Mouse (Mus musculus): ENCODE results near the gene Acy3. TPM values are rescaled to one million over a fixed set of nuclear protein-coding genes. Genes with fewer than 3 reads are reported as not detected.

Acy3 gene
- polyA plus RNA-seq, 1 experiment from 2014 or later, result 1.2 TPM

DNA sequence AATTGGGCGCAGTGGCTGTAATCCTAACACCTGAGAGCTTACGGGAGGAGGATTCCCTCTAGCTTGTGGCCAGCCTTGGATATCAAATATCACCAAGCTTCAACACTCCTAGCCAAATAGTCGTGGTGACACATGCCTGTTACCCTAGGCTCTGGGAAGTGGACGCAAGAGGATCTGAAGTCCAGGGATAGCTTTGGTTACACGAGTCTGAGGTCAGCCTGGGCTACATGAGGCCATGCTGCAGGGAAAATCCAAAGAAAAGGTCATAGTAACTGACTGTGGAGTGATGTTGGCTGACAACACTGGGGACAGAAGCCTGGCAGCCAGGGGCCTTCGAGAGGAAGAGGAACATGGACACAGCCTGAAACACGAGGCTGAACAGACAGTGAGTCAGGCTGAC, 9.7 kb downstream of the Acy3 start:
- ATAC-seq, result no peak
- Histone ChIP-seq H3K9ac (replicated peaks) (peak overlapping the region; percentile 29; the same call in 1 of the 2 replicates), H3K27me3 (no peaks in the 10 kb centered on the region; the same call in none of the 2 replicates), H3K4me3 (replicated peaks) (no peak overlapping the region), H3K36me3 (no peaks in the 10 kb centered on the region), H3K4me1 (replicated peaks) (peaks cover 10% of the 10 kb centered on the region), H3K9me3 (no peaks in the 10 kb centered on the region), H3K4me2 (replicated peaks) (no peak overlapping the region), H3K27ac (no peak overlapping the region)
- 76% methylated on average over 7 of the region's 7 CpGs for WGBS

- no peaks in the 10 kb centered on the region for H3K9me3 ChIP-seq
- H3K36me3 ChIP-seq, result no peaks in the 10 kb centered on the region
- no peak overlapping the region for H3K9ac ChIP-seq (replicated peaks)
- no peaks in the 10 kb centered on the region; the same call in none of the 2 replicates for H3K27me3 ChIP-seq
- no peak overlapping the region for H3K4me3 ChIP-seq (replicated peaks)
- peaks cover 17% of the 10 kb centered on the region for H3K4me1 ChIP-seq (replicated peaks)
- 83% methylated on average over 8 of the region's 8 CpGs for WGBS
- no peak for ATAC-seq
- no peak overlapping the region for H3K27ac ChIP-seq
- H3K4me2 ChIP-seq (replicated peaks), result no peak overlapping the region
These were observed 10.4 kb downstream of the Acy3 start for GRCm38 (mm10) chr19:3996747-3997146.

DNA sequence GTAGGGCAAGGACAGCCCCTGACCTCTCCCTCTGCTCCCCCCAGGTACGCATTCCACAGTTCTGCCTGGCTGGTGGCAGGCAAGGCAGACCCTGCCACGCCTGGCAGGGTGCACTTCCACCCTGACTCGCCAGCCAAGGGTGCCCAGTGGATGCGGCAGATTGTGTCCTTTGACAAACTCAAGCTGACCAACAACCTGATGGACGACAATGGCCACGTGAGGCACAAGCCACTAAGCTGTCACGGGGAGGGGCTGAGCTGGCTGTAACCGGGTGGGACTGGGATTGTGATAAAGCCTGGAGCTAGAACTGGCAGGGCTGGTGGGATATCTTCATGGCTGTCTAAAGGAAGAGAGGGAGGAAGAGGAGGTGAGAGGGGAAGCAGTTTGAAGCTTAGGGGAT, 10.9 kb downstream of the Acy3 start:
- 61% methylated on average over 8 of the region's 8 CpGs for WGBS
- H3K4me3 ChIP-seq (replicated peaks), result no peak overlapping the region

GRCm38 (mm10) chr19:3998335-3998734, 12.0 kb downstream of the Acy3 start:
- peaks cover 19% of the 10 kb centered on the region for H3K4me1 ChIP-seq (replicated peaks)
- WGBS, result 78% methylated on average over 8 of the region's 8 CpGs
- ATAC-seq, result no peak
- H3K4me3 ChIP-seq (replicated peaks), result no peak overlapping the region
- H3K4me2 ChIP-seq (replicated peaks), result no peak overlapping the region
- no peaks in the 10 kb centered on the region for H3K9me3 ChIP-seq
- no peak overlapping the region for H3K9ac ChIP-seq (replicated peaks)
- H3K27ac ChIP-seq, result no peak overlapping the region
- peaks cover 3% of the 10 kb centered on the region for H3K27me3 ChIP-seq
- no peaks in the 10 kb centered on the region for H3K36me3 ChIP-seq

More for the DNA sequence above, 10.9 kb downstream of the Acy3 start:
- Histone ChIP-seq H3K9me3 (no peaks in the 10 kb centered on the region), H3K36me3 (no peaks in the 10 kb centered on the region), H3K27ac (no peak overlapping the region), H3K27me3 (peaks cover 3% of the 10 kb centered on the region), H3K4me1 (replicated peaks) (peaks cover 19% of the 10 kb centered on the region), H3K4me2 (replicated peaks) (no peak overlapping the region), H3K9ac (replicated peaks) (no peak overlapping the region)
- ATAC-seq, result no peak

GRCm38 (mm10) chr19:3999121-3999730, 12.9 kb downstream of the Acy3 start:
- Histone ChIP-seq H3K36me3 (no peaks in the 10 kb centered on the region), H3K4me1 (replicated peaks) (peaks cover 19% of the 10 kb centered on the region), H3K27ac (no peak overlapping the region), H3K9me3 (no peaks in the 10 kb centered on the region), H3K9ac (replicated peaks) (0 out of 2 replicates have a peak overlapping the region, but pooled peaks have one; percentile 33), H3K4me3 (replicated peaks) (no peak overlapping the region), H3K27me3 (peaks cover 3% of the 10 kb centered on the region), H3K4me2 (replicated peaks) (peak overlapping the region; percentile 86)
- no peak for ATAC-seq
- WGBS, result 87% methylated on average over 9 of the region's 9 CpGs

- Histone ChIP-seq H3K27ac (peak within 1 kb of the TSS; percentile 97), H3K4me1 (replicated peaks) (peaks cover 19% of the 10 kb centered on the region), H3K36me3 (peaks cover 8% of the 10 kb centered on the region; the same call in 1 of the 2 replicates), H3K9ac (replicated peaks) (peak within 1 kb of the TSS; percentile 88), H3K27me3 (peaks cover 3% of the 10 kb centered on the region), H3K4me2 (replicated peaks) (peak within 1 kb of the TSS; percentile 86), H3K4me3 (replicated peaks) (peak within 1 kb of the TSS; percentile 71), H3K9me3 (no peaks in the 10 kb centered on the region)
- WGBS, result under 1% methylated on average over 64 of the region's 64 CpGs
- peak; percentile 92 for ATAC-seq
These were observed 13.9 kb downstream of the Acy3 start, which contains the start of the genes Nudt8 and Gm49405 for GRCm38 (mm10) chr19:4000119-4000900. TSS of gene Nudt8 (plus strand) at chr19:4000580. TSS of gene Gm49405 (plus strand) at chr19:4000626.

DNA sequence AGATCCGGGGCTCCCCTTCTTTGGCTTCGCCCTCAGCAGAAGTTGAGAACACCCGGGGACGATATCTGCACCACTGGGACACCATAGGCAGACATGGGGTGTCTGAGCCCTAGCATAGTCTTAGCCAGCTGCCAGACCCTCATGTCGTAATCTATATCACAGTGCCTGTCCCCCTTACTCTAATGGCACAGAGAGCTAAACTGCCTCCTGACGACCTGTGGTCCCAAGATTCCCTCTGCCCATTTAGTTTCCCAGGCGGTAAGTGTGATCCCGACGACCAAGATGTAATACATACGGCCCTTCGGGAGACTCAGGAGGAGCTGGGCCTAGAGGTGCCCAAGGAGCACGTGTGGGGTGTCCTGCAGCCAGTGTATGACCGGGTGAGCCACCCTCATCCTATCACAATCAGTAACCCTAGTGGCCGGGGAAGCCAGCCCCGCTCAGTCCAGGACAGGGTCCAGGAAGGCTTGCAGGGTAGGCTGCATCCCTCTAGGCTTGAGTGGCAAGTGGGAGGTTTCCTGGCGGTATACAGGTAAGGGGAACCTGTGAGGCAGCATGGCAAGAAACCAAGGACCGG, 14.7 kb downstream of the Acy3 start:
- Histone ChIP-seq H3K4me2 (replicated peaks) (peak overlapping the region; percentile 86), H3K27ac (peak overlapping the region; percentile 97), H3K4me3 (replicated peaks) (peak overlapping the region; percentile 71), H3K4me1 (replicated peaks) (peaks cover 19% of the 10 kb centered on the region), H3K9ac (replicated peaks) (peak overlapping the region; percentile 88), H3K27me3 (peaks cover 3% of the 10 kb centered on the region), H3K36me3 (peaks cover 13% of the 10 kb centered on the region), H3K9me3 (no peaks in the 10 kb centered on the region)
- WGBS, result 20% methylated on average over 17 of the region's 17 CpGs
- ATAC-seq, result peak; percentile 46

DNA sequence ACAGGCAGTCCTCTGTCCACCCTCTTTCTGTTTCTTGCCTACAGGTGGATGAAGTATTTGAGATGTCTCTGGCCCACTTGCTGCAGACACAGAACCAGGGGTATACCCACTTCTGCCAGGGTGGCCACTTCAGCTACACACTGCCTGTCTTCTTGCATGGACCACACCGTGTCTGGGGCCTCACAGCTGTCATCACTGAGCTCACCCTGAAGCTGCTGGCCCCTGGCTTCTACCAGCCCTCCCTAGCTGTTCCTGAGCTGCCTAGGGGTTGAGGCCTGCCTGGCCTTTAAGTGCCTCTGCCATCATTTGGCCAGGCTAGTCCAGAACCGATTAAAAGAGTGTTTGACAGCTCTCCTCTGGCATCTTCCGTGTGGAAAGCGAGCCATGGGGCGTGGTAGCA, 15.4 kb downstream of the Acy3 start:
- peaks cover 19% of the 10 kb centered on the region for H3K4me1 ChIP-seq (replicated peaks)
- peak overlapping the region; percentile 86 for H3K4me2 ChIP-seq (replicated peaks)
- H3K4me3 ChIP-seq (replicated peaks), result no peak overlapping the region
- ATAC-seq, result no peak
- peaks cover 20% of the 10 kb centered on the region for H3K36me3 ChIP-seq
- H3K9ac ChIP-seq (replicated peaks), result peak overlapping the region; percentile 88; the same call in 1 of the 2 replicates
- H3K27ac ChIP-seq, result 0 out of 2 replicates have a peak overlapping the region, but pooled peaks have one; percentile 97
- 93% methylated on average over 5 of the region's 5 CpGs for WGBS
- no peaks in the 10 kb centered on the region for H3K9me3 ChIP-seq
- H3K27me3 ChIP-seq, result peaks cover 3% of the 10 kb centered on the region

DNA sequence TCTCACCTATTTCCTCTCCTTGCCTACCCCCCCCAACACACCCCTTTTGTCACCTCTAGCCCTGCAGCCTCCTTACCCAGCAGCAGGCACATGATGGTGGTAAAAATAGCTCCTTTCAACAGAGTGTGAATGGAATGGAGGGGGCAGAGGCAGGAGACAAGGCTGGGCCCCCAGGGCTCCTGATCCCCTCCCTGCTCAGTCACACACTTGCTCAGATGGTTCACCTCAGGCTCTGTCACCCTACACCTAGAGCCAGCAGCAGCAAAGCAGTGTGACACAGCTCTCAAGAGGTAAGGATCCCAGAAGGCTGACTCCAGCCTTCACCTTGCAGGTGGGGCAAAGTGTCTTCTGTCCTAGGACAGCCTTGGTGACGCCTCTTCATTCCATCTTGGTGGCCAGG, 16.7 kb downstream of the Acy3 start, which contains the start of gene Doc2g:
Gene Doc2g (plus strand): TSS at position 202 of the 400 bp plus-strand sequence.
- Histone ChIP-seq H3K4me1 (replicated peaks) (peaks cover 19% of the 10 kb centered on the region), H3K4me3 (replicated peaks) (no peak within 1 kb of the TSS), H3K9ac (replicated peaks) (peak within 1 kb of the TSS; percentile 88; the same call in 1 of the 2 replicates), H3K9me3 (no peaks in the 10 kb centered on the region), H3K36me3 (peaks cover 34% of the 10 kb centered on the region), H3K27ac (no peak within 1 kb of the TSS), H3K4me2 (replicated peaks) (no peak within 1 kb of the TSS), H3K27me3 (peaks cover 3% of the 10 kb centered on the region; the same call in 1 of the 2 replicates)
- ATAC-seq, result no peak
- 95% methylated on average over 1 of the region's 1 CpGs for WGBS

GRCm38 (mm10) chr19:4003641-4004040, 17.3 kb downstream of the Acy3 start:
- Histone ChIP-seq H3K4me2 (replicated peaks) (no peak overlapping the region), H3K27ac (no peak overlapping the region), H3K4me1 (replicated peaks) (peaks cover 19% of the 10 kb centered on the region), H3K9ac (replicated peaks) (no peak overlapping the region), H3K27me3 (peaks cover 3% of the 10 kb centered on the region; the same call in 1 of the 2 replicates), H3K9me3 (no peaks in the 10 kb centered on the region), H3K4me3 (replicated peaks) (no peak overlapping the region), H3K36me3 (peaks cover 39% of the 10 kb centered on the region)
- no peak for ATAC-seq
- 79% methylated on average over 12 of the region's 12 CpGs for WGBS

- H3K27me3 ChIP-seq, result peaks cover 3% of the 10 kb centered on the region; the same call in 1 of the 2 replicates
- no peak overlapping the region; the same call in 1 of the 2 replicates for H3K9ac ChIP-seq (replicated peaks)
- 89% methylated on average over 15 of the region's 15 CpGs for WGBS
- H3K9me3 ChIP-seq, result no peaks in the 10 kb centered on the region
- H3K27ac ChIP-seq, result no peak overlapping the region
- no peak for ATAC-seq
- no peak overlapping the region for H3K4me2 ChIP-seq (replicated peaks)
- peaks cover 46% of the 10 kb centered on the region for H3K36me3 ChIP-seq
- H3K4me3 ChIP-seq (replicated peaks), result no peak overlapping the region
- peaks cover 18% of the 10 kb centered on the region for H3K4me1 ChIP-seq (replicated peaks)
These were observed 18.0 kb downstream of the Acy3 start for GRCm38 (mm10) chr19:4004331-4004730.

All from midbrain, embryonic 13.5 days (tissue).